Mouse (Mus musculus) stomach, embryonic 14.5 days (tissue): ENCODE data around the gene Myo10. TPM values are rescaled to one million over a fixed set of nuclear protein-coding genes. Genes with fewer than 3 reads are reported as not detected.
A peak's percentile ranks its signal among the peaks of the same experiment; 100 is the strongest.

Source experiments
- ATAC-seq: fragments of 200-750 bp; cut with Nextera tagmentation; 2 replicates; pipeline ENCODE4 v1.8.0; 2017; ENCODE audit warnings: low read depth, moderate TSS enrichment; ENCODE audit not compliant: insufficient number of reproducible peaks, insufficient read depth, low FRiP score
- H3K27ac ChIP-seq: fragments of 300-500 bp; sonication (generic); 2 replicates; pipeline ENCODE4 v1.5.1; 2014; ENCODE audit warnings: mild to moderate bottlenecking, low read length, moderate library complexity, mixed read lengths
- H3K27me3 ChIP-seq: fragments of 300-500 bp; sonication (generic); 2 replicates; pipeline ENCODE4 v1.6.1; 2014; ENCODE audit warnings: low read length, control low read depth, mixed read lengths; ENCODE audit not compliant: control insufficient read depth, insufficient read depth
- H3K36me3 ChIP-seq: fragments of 300-500 bp; sonication (generic); 2 replicates; pipeline ENCODE4 v1.6.1; 2014; ENCODE audit warnings: mild to moderate bottlenecking, control low read depth, low read length, moderate library complexity, mixed read lengths; ENCODE audit not compliant: control insufficient read depth, insufficient read depth
- H3K4me1 ChIP-seq: fragments of 300-500 bp; sonication (generic); 2 replicates; pipeline ENCODE4 v1.6.1; 2014; ENCODE audit warnings: low read length, control low read depth, mixed read lengths; ENCODE audit not compliant: control insufficient read depth, insufficient read depth
- H3K4me2 ChIP-seq: fragments of 300-500 bp; sonication (generic); replicated peaks from 2 replicates; pipeline ENCODE4 v1.6.1; 2014; ENCODE audit warnings: low read depth, low read length, control low read depth
- H3K4me3 ChIP-seq: fragments of 300-500 bp; sonication (generic); 2 replicates; pipeline ENCODE4 v1.5.1; 2014; ENCODE audit warnings: low read depth, low read length, control low read depth
- H3K9ac ChIP-seq: fragments of 300-500 bp; sonication (generic); replicated peaks from 2 replicates; pipeline ENCODE4 v1.6.1; 2014; ENCODE audit warnings: low read depth, mild to moderate bottlenecking, control low read depth, low read length, moderate library complexity, mixed read lengths
- H3K9me3 ChIP-seq: fragments of 300-500 bp; sonication (generic); 2 replicates; pipeline ENCODE4 v1.6.1; 2016; ENCODE audit warnings: low read depth, low read length, control low read depth; ENCODE audit not compliant: control insufficient read depth
- WGBS: fragments of 180-500 bp; shearing (Covaris S2); extraction: QIAGEN DNeasy Blood & Tissue Kit; methylation state at CpG from one replicate; pipeline ENCODE4 v1.1.7; 2014; 5-methylcytosine and 5-hydroxymethylcytosine counted together
- polyA plus RNA-seq: library from polyadenylated mRNA; unstranded; fragments of >200 nt; fragmentation: Nextera tagmentation; extraction: Ambion mirVana; gene quantifications from 2 replicates; pipeline ENCODE4 v1.2.1, GENCODE M21; 2014

The Myo10 gene
- polyA plus RNA-seq, 1 experiment from 2014 or later: 48.0 TPM

GRCm38 (mm10) chr15:25762306-25762705 is 140.0 kb downstream of the Myo10 start:
- no peaks in the 10 kb centered on the region for H3K27me3 ChIP-seq
- WGBS: 21% methylated on average over 8 of the region's 8 CpGs
- ATAC-seq: no peak
- peaks cover 30% of the 10 kb centered on the region for H3K4me1 ChIP-seq
- H3K36me3 ChIP-seq: no peaks in the 10 kb centered on the region
- no peaks in the 10 kb centered on the region for H3K9me3 ChIP-seq
- no peak overlapping the region for H3K4me3 ChIP-seq
- H3K9ac ChIP-seq: no peak overlapping the region
- H3K4me2 ChIP-seq: no peak overlapping the region
- peak overlapping the region; percentile 7; the same call in 1 of the 2 replicates for H3K27ac ChIP-seq

- Histone ChIP-seq H3K36me3 (no peaks in the 10 kb centered on the region), H3K4me1 (peaks cover 27% of the 10 kb centered on the region), H3K4me3 (no peak overlapping the region), H3K27me3 (no peaks in the 10 kb centered on the region), H3K4me2 (no peak overlapping the region), H3K27ac (no peak overlapping the region; the same call in 1 of the 2 replicates), H3K9ac (no peak overlapping the region), H3K9me3 (no peaks in the 10 kb centered on the region)
- no peak for ATAC-seq
- WGBS: 84% methylated on average over 7 of the region's 7 CpGs
These were observed 140.8 kb downstream of the Myo10 start for GRCm38 (mm10) chr15:25763106-25763505.

DNA sequence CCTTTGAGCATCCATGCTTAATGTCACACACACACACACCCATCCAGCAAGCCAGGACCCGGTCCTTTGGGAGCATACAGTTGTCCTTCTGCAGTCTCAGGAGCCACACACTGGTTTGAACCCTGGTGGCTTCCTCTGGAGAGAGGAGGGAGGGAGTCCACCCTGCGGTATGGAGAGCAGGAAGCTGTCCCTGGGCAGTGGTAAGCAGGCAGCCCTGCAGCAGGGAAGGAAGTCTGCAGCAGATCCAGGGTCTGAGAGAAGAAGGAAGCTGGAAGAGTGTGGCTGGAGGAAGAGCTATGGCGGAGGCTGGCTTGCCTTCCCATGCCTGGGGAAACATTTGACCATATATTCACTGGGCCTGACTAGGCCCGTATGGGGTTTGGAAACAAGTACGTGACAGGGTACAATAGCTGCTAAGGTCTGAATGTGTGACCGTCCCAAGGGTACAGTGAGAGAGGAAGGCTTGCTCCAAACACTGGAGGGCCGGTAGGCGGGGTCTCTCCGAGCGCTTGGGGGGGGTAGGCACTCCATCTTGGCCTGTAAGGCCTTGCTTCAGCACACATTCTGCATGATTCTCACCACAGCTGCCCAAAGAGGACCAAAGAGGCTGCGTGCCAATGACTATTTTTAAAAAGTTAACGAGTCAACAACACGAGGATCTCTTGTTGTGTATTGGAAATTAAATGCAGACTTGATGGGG is 142.5 kb downstream of the Myo10 start:
- Histone ChIP-seq H3K9ac (no peak overlapping the region), H3K4me1 (peaks cover 25% of the 10 kb centered on the region), H3K36me3 (no peaks in the 10 kb centered on the region), H3K27ac (no peak overlapping the region; the same call in 1 of the 2 replicates), H3K4me3 (no peak overlapping the region), H3K9me3 (no peaks in the 10 kb centered on the region), H3K27me3 (no peaks in the 10 kb centered on the region), H3K4me2 (no peak overlapping the region)
- no peak for ATAC-seq
- 82% methylated on average over 13 of the region's 13 CpGs for WGBS

DNA sequence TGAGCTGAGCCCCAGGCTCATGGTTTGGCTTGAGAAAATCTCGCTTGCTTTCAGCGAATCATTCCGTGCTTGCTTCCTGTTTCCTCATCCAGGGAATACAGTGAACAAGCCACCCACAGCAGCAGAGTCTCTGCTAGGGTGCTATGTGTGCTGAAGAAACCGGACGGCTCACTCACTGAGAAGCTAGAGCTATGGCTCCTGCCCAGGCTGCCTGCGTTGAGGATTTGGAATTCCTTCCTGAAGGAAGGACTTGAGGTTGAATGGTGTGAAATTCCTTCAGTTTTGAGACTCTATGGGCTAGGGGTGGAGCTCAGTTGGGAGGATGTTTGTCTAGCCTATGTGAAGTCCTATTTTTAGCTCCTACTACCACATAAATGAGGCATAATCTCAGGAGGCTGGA is 145.5 kb downstream of the Myo10 start:
- H3K4me3 ChIP-seq: no peak overlapping the region
- peaks cover 16% of the 10 kb centered on the region; the same call in 1 of the 2 replicates for H3K4me1 ChIP-seq
- H3K4me2 ChIP-seq: no peak overlapping the region
- no peak overlapping the region; the same call in 1 of the 2 replicates for H3K9ac ChIP-seq
- WGBS: 45% methylated on average over 6 of the region's 6 CpGs
- H3K36me3 ChIP-seq: no peaks in the 10 kb centered on the region
- no peaks in the 10 kb centered on the region for H3K9me3 ChIP-seq
- ATAC-seq: no peak
- no peaks in the 10 kb centered on the region for H3K27me3 ChIP-seq
- no peak overlapping the region; the same call in 1 of the 2 replicates for H3K27ac ChIP-seq

- Histone ChIP-seq H3K9ac (no peak overlapping the region), H3K4me2 (no peak overlapping the region), H3K36me3 (no peaks in the 10 kb centered on the region), H3K27me3 (no peaks in the 10 kb centered on the region), H3K4me3 (no peak overlapping the region), H3K4me1 (peaks cover 28% of the 10 kb centered on the region), H3K27ac (no peak overlapping the region), H3K9me3 (no peaks in the 10 kb centered on the region)
- WGBS: 73% methylated on average over 9 of the region's 9 CpGs
- ATAC-seq: no peak
These were observed 147.4 kb downstream of the Myo10 start for GRCm38 (mm10) chr15:25769524-25770255.

GRCm38 (mm10) chr15:25771782-25772181 is 149.5 kb downstream of the Myo10 start:
- Histone ChIP-seq H3K36me3 (no peaks in the 10 kb centered on the region), H3K9me3 (no peaks in the 10 kb centered on the region), H3K27ac (no peak overlapping the region), H3K27me3 (no peaks in the 10 kb centered on the region), H3K9ac (no peak overlapping the region), H3K4me1 (peaks cover 23% of the 10 kb centered on the region), H3K4me3 (no peak overlapping the region), H3K4me2 (no peak overlapping the region)
- ATAC-seq: no peak
- 95% methylated on average over 10 of the region's 10 CpGs for WGBS

DNA sequence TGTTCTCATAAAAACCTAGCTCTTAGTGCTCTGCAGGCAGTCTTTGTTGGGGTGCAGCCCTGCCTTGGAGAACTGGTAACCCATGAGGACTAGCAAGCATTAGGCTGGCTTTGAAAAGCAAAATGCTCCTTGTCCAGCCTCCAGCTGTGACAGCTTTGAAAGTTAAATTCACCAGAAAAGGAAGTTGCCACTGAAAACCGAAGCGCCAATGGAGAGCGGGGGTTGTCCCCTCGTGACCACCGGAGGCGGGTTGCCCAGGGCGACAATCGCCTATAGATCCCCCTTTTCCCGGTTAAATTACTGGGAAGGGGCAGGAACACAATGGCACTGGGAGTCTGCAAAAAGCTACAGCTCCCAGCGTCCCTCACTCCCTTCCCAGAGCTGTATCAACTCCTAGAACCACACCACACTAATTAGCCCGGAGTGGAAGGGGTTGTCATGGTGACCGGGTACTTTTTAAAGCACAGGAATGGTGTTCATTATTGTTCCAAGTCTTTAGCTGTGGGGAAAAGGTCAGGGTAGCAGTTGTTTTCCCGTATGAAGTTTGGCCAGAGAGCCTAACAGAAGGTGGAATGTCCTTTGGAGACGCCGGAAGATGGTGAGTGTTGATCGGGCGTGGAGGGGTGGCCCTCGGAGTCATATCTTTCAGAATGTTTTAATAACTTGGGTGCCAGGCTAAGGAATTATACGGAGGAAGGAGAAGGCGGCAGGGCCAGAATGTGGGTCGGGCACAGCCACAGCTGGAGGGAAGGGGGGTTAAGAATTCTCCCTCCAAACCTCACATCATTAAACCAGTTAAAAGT is 151.6 kb downstream of the Myo10 start:
- peaks cover 18% of the 10 kb centered on the region for H3K36me3 ChIP-seq
- no peaks in the 10 kb centered on the region for H3K9me3 ChIP-seq
- H3K27me3 ChIP-seq: no peaks in the 10 kb centered on the region
- H3K4me3 ChIP-seq: peak overlapping the region; percentile 38
- ATAC-seq: peak; percentile 67
- WGBS: 3% methylated on average over 21 of the region's 21 CpGs
- H3K27ac ChIP-seq: peak overlapping the region; percentile 91
- H3K4me1 ChIP-seq: peaks cover 22% of the 10 kb centered on the region
- H3K4me2 ChIP-seq: peak overlapping the region; percentile 56
- peak overlapping the region; percentile 47; the same call in 1 of the 2 replicates for H3K9ac ChIP-seq

- H3K27ac ChIP-seq: no peak overlapping the region
- no peak overlapping the region for H3K9ac ChIP-seq
- WGBS: 72% methylated on average over 8 of the region's 8 CpGs
- H3K4me2 ChIP-seq: no peak overlapping the region
- H3K9me3 ChIP-seq: no peaks in the 10 kb centered on the region
- peaks cover 15% of the 10 kb centered on the region for H3K4me1 ChIP-seq
- no peak for ATAC-seq
- no peaks in the 10 kb centered on the region for H3K27me3 ChIP-seq
- H3K36me3 ChIP-seq: peaks cover 55% of the 10 kb centered on the region
- no peak overlapping the region for H3K4me3 ChIP-seq
These were observed 156.6 kb downstream of the Myo10 start for GRCm38 (mm10) chr15:25778937-25779336.
